Comparison of ENCODE assay signal across 12 mouse cellular contexts in genomic region chr6:112900306-112900705, GRCm38 (mm10). TPM values are rescaled to one million over a fixed set of nuclear protein-coding genes. Genes with fewer than 3 reads are reported as not detected.
DNase-seq lines count a peak whose midpoint lies in the region; ATAC-seq and TF ChIP-seq lines count a peak whose summit lies in the region.
"Had no signal": no experiment of that assay in that cellular context is flagged by ENCODE, and none has a peak within 500 bp of the region (broad histone marks: within the 10 kb centered on the region; RNA-seq: fewer than 3 reads in every experiment).

No protein-coding gene starts in this region.

- no peaks in the 10 kb centered on the region for H3K27me3 ChIP-seq in forebrain, embryonic 13.5 days
- no peaks in the 10 kb centered on the region for H3K27me3 ChIP-seq in midbrain, embryonic 10.5 days (ENCODE audit: low read depth, poor library complexity, severe bottlenecking)
- no peaks in the 10 kb centered on the region for H3K27me3 ChIP-seq in intestine, postnatal 0 days (replicated peaks; ENCODE audit: control insufficient read depth, insufficient read depth, low read length)
- H3K27me3 ChIP-seq: limb, embryonic 15.5 days had no signal

- H3K4me1 ChIP-seq in forebrain, embryonic 13.5 days = peaks cover 81% of the 10 kb centered on the region
- H3K4me1 ChIP-seq in midbrain, embryonic 10.5 days = peaks cover 92% of the 10 kb centered on the region
- no peaks in the 10 kb centered on the region for H3K4me1 ChIP-seq in intestine, postnatal 0 days (replicated peaks; ENCODE audit: control insufficient read depth, insufficient read depth, low read length)

- peak; percentile 25; the same call in 1 of the 2 replicates for ATAC-seq in forebrain, embryonic 13.5 days
- ATAC-seq in intestine, postnatal 0 days = no peak

- H3K4me2 ChIP-seq in forebrain, embryonic 13.5 days = peak overlapping the region; percentile 29
- no peak overlapping the region for H3K4me2 ChIP-seq in intestine, postnatal 0 days (replicated peaks; ENCODE audit: low read depth)
- H3K4me2 ChIP-seq: heart, embryonic 12.5 days; limb, embryonic 15.5 days had no signal

- H3K4me3 ChIP-seq in forebrain, embryonic 13.5 days = no peak overlapping the region
- peak overlapping the region; percentile 44 for H3K4me3 ChIP-seq in midbrain, embryonic 10.5 days
- no peak overlapping the region for H3K4me3 ChIP-seq in intestine, postnatal 0 days (ENCODE audit: low read depth, low read length)
- H3K4me3 ChIP-seq: heart, embryonic 12.5 days; limb, embryonic 15.5 days had no signal

- no peaks in the 10 kb centered on the region for H3K36me3 ChIP-seq in forebrain, embryonic 13.5 days (ENCODE audit: poor library complexity, severe bottlenecking)
- peaks cover 6% of the 10 kb centered on the region for H3K36me3 ChIP-seq in midbrain, embryonic 10.5 days
- no peaks in the 10 kb centered on the region for H3K36me3 ChIP-seq in intestine, postnatal 0 days (ENCODE audit: control insufficient read depth, insufficient read depth)
- H3K36me3 ChIP-seq: heart, embryonic 12.5 days; limb, embryonic 15.5 days had no signal

- no peaks in the 10 kb centered on the region for H3K9me3 ChIP-seq in forebrain, embryonic 13.5 days (replicated peaks)
- H3K9me3 ChIP-seq in midbrain, embryonic 10.5 days (replicated peaks) = no peaks in the 10 kb centered on the region
- H3K9me3 ChIP-seq in intestine, postnatal 0 days (ENCODE audit: control insufficient read depth) = no peaks in the 10 kb centered on the region
- H3K9me3 ChIP-seq: heart, embryonic 12.5 days; limb, embryonic 15.5 days had no signal

- intact Hi-C loops in left cerebral cortex, postnatal 4 days (cut with DNase I) = no loop called here
- intact Hi-C loops in left cerebral cortex, postnatal 14 days (cut with DNase I) = no loop called here

- DNase-seq in left cerebral cortex, postnatal 4 days = peak; percentile 40
- DNase-seq in left cerebral cortex, postnatal 14 days (ENCODE audit: low spot score in 2 of 2) = no peak
- peak; percentile 83 for DNase-seq in midbrain, embryonic 10.5 days (ENCODE audit: low spot score)
- peak; percentile 62 for DNase-seq in retina, postnatal 1 day
- no peak for DNase-seq in cerebellum, adult 11-12 months
- DNase-seq in thymus, postnatal 14 days = no peak
- DNase-seq: cerebellum, postnatal 25 days; thymus, postnatal 4 days had no signal

- 15% methylated on average over 6 of the region's 6 CpGs for WGBS in forebrain, embryonic 13.5 days
- WGBS in midbrain, embryonic 10.5 days = 20% methylated on average over 6 of the region's 6 CpGs
- WGBS in intestine, postnatal 0 days = 96% methylated on average over 6 of the region's 6 CpGs

- H3K9ac ChIP-seq in forebrain, embryonic 13.5 days = no peak overlapping the region
- H3K9ac ChIP-seq in intestine, postnatal 0 days (ENCODE audit: low read depth, low read length) = no peak overlapping the region
- H3K9ac ChIP-seq: heart, embryonic 12.5 days; limb, embryonic 15.5 days had no signal

- peak overlapping the region; percentile 97 for H3K27ac ChIP-seq in forebrain, embryonic 13.5 days
- H3K27ac ChIP-seq in midbrain, embryonic 10.5 days (replicated peaks) = peak overlapping the region; percentile 87
- no peak overlapping the region for H3K27ac ChIP-seq in intestine, postnatal 0 days (ENCODE audit: low read depth, low read length)
- H3K27ac ChIP-seq: limb, embryonic 15.5 days had no signal

- TF ChIP-seq CTCF in intestine, postnatal 0 days (IDR thresholded peaks at IDR 0.05; ENCODE audit: low read depth) = no peak

RNA-seq across cellular contexts. Expression of gene Srgap3, which starts 46.8 kb away (rescaled TPM):
- 100 to 1,000 TPM; 276 to 282 TPM for total RNA-seq in left cerebral cortex, postnatal 4 days (2021)
- total RNA-seq in left cerebral cortex, postnatal 14 days (2021) = 100 to 1,000 TPM; 212 to 222 TPM
- polyA plus RNA-seq in forebrain, embryonic 13.5 days (2015; fragmentation: Nextera tagmentation; extraction: Ambion mirVana) = 30.1 and 33.6 TPM in 2 replicates
- 30.9 and 44.7 TPM in 2 replicates for polyA plus RNA-seq in midbrain, embryonic 10.5 days (2016; fragmentation: Nextera tagmentation; extraction: Ambion mirVana)
- 0.50 and 0.58 TPM in 2 replicates for polyA plus RNA-seq in intestine, postnatal 0 days (2015; fragmentation: Nextera tagmentation; extraction: Ambion mirVana)

Comparison
In these comparisons a context has a peak if more than half of its experiments do, and no peak if none do; other contexts are left out.
1. DNase-seq: peak in left cerebral cortex, postnatal 4 days (single experiment), midbrain, embryonic 10.5 days (single experiment) and retina, postnatal 1 day (single experiment); none in left cerebral cortex, postnatal 14 days (0 of 2), cerebellum, adult 11-12 months (single experiment) and thymus, postnatal 14 days (single experiment).
2. RNA of gene Srgap3, which starts 46.8 kb away (polyA plus RNA-seq): 30.9 to 44.7 TPM in midbrain, embryonic 10.5 days and 30.1 to 33.6 TPM in forebrain, embryonic 13.5 days; 0.50 to 0.58 TPM in intestine, postnatal 0 days; every median in the first group is over 10 times any median in the second.